In genomic region chr12:4708881-4709604, GRCm38 (mm10) we compare ENCODE assay signal across 11 mouse cellular contexts. TPM values are rescaled to one million over a fixed set of nuclear protein-coding genes. Genes with fewer than 3 reads are reported as not detected.
DNase-seq lines count a peak whose midpoint lies in the region; ATAC-seq and TF ChIP-seq lines count a peak whose summit lies in the region.
"Had no signal": no experiment of that assay in that cellular context is flagged by ENCODE, and none has a peak within 500 bp of the region (broad histone marks: within the 10 kb centered on the region; RNA-seq: fewer than 3 reads in every experiment).

No protein-coding gene starts in this region.

- no peak overlapping the region for H3K4me2 ChIP-seq in kidney, embryonic 16.5 days (replicated peaks; ENCODE audit: low read depth, low read length)
- H3K4me2 ChIP-seq in embryonic facial prominence, embryonic 13.5 days: no peak overlapping the region
- no peak overlapping the region for H3K4me2 ChIP-seq in forebrain, embryonic 13.5 days
- no peak overlapping the region for H3K4me2 ChIP-seq in liver, embryonic 15.5 days
- H3K4me2 ChIP-seq: heart, embryonic 15.5 days had no signal

- no peaks in the 10 kb centered on the region for H3K4me1 ChIP-seq in kidney, embryonic 16.5 days (ENCODE audit: insufficient read depth, low read length)
- H3K4me1 ChIP-seq in embryonic facial prominence, embryonic 13.5 days: no peaks in the 10 kb centered on the region
- no peaks in the 10 kb centered on the region for H3K4me1 ChIP-seq in forebrain, embryonic 13.5 days
- H3K4me1 ChIP-seq in liver, embryonic 15.5 days (replicated peaks): no peaks in the 10 kb centered on the region

- 79% methylated on average over 8 of the region's 8 CpGs for WGBS in kidney, embryonic 16.5 days
- WGBS in embryonic facial prominence, embryonic 13.5 days: 75% methylated on average over 8 of the region's 8 CpGs
- WGBS in forebrain, embryonic 13.5 days: 78% methylated on average over 8 of the region's 8 CpGs
- 75% methylated on average over 8 of the region's 8 CpGs for WGBS in liver, embryonic 15.5 days (ENCODE audit: insufficient replicate concordance)

- TF ChIP-seq CTCF in layer of hippocampus, adult 2 months (conservative IDR thresholded peaks at IDR 0.05): no peak

- DNase-seq in kidney, adult 9 months: no peak
- no peak for DNase-seq in urinary bladder, postnatal 25 days (ENCODE audit: low spot score)
- no peak for DNase-seq in thymus, postnatal 25 days
- no peak for DNase-seq in layer of hippocampus, adult 2 months (ENCODE audit: low spot score in 2 of 2)
- DNase-seq: lung, postnatal 4 days had no signal

- H3K9ac ChIP-seq in kidney, embryonic 16.5 days (replicated peaks; ENCODE audit: low read length): no peak overlapping the region
- no peak overlapping the region for H3K9ac ChIP-seq in embryonic facial prominence, embryonic 13.5 days
- no peak overlapping the region for H3K9ac ChIP-seq in forebrain, embryonic 13.5 days
- no peak overlapping the region for H3K9ac ChIP-seq in liver, embryonic 15.5 days
- H3K9ac ChIP-seq: heart, embryonic 15.5 days had no signal

- no peaks in the 10 kb centered on the region for H3K9me3 ChIP-seq in kidney, embryonic 16.5 days (ENCODE audit: low read length)
- H3K9me3 ChIP-seq in embryonic facial prominence, embryonic 13.5 days: no peaks in the 10 kb centered on the region
- H3K9me3 ChIP-seq in forebrain, embryonic 13.5 days (replicated peaks): no peaks in the 10 kb centered on the region
- no peaks in the 10 kb centered on the region for H3K9me3 ChIP-seq in liver, embryonic 15.5 days (replicated peaks)
- H3K9me3 ChIP-seq: heart, embryonic 15.5 days had no signal

- no peaks in the 10 kb centered on the region for H3K27me3 ChIP-seq in kidney, embryonic 16.5 days (ENCODE audit: insufficient read depth, low read length)
- H3K27me3 ChIP-seq in embryonic facial prominence, embryonic 13.5 days: no peaks in the 10 kb centered on the region
- no peaks in the 10 kb centered on the region for H3K27me3 ChIP-seq in forebrain, embryonic 13.5 days
- no peaks in the 10 kb centered on the region for H3K27me3 ChIP-seq in liver, embryonic 15.5 days
- H3K27me3 ChIP-seq: heart, embryonic 15.5 days had no signal

- peaks cover 44% of the 10 kb centered on the region for H3K36me3 ChIP-seq in kidney, embryonic 16.5 days (ENCODE audit: insufficient read depth, low read length)
- H3K36me3 ChIP-seq in embryonic facial prominence, embryonic 13.5 days: peaks cover 68% of the 10 kb centered on the region
- H3K36me3 ChIP-seq in forebrain, embryonic 13.5 days (ENCODE audit: poor library complexity, severe bottlenecking): peaks cover 50% of the 10 kb centered on the region
- peaks cover 58% of the 10 kb centered on the region for H3K36me3 ChIP-seq in liver, embryonic 15.5 days (replicated peaks)

- peak; percentile 15; the same call in 1 of the 2 replicates for ATAC-seq in kidney, embryonic 16.5 days (ENCODE audit: low FRiP score, low TSS enrichment)
- 0 out of 2 replicates have a peak, but pooled peaks have one; percentile 26 for ATAC-seq in embryonic facial prominence, embryonic 13.5 days (ENCODE audit: insufficient number of reproducible peaks, insufficient read depth, low FRiP score, low TSS enrichment, low read depth)
- peak; percentile 65 for ATAC-seq in forebrain, embryonic 13.5 days
- 0 out of 2 replicates have a peak, but pooled peaks have one; percentile 12 for ATAC-seq in liver, embryonic 15.5 days (ENCODE audit: insufficient read depth)

- no peak overlapping the region for H3K4me3 ChIP-seq in kidney, embryonic 16.5 days (ENCODE audit: low read length)
- no peak overlapping the region for H3K4me3 ChIP-seq in embryonic facial prominence, embryonic 13.5 days
- no peak overlapping the region for H3K4me3 ChIP-seq in forebrain, embryonic 13.5 days
- H3K4me3 ChIP-seq in liver, embryonic 15.5 days (replicated peaks): no peak overlapping the region
- H3K4me3 ChIP-seq in layer of hippocampus, adult 2 months: no peak overlapping the region
- H3K4me3 ChIP-seq: heart, embryonic 15.5 days had no signal

- no peak overlapping the region for H3K27ac ChIP-seq in kidney, embryonic 16.5 days (ENCODE audit: low read length)
- no peak overlapping the region for H3K27ac ChIP-seq in embryonic facial prominence, embryonic 13.5 days
- H3K27ac ChIP-seq in forebrain, embryonic 13.5 days: no peak overlapping the region
- no peak overlapping the region for H3K27ac ChIP-seq in liver, embryonic 15.5 days (replicated peaks)
- no peak overlapping the region for H3K27ac ChIP-seq in layer of hippocampus, adult 2 months
- H3K27ac ChIP-seq: heart, embryonic 15.5 days; kidney, postnatal 0 days had no signal

RNA-seq across cellular contexts. Expression of gene Fam228a, which starts 29.2 kb away (rescaled TPM):
- 0.47 and 0.58 TPM in 2 replicates for polyA plus RNA-seq in kidney, embryonic 16.5 days (2015; fragmentation: Nextera tagmentation; extraction: Ambion mirVana)
- polyA plus RNA-seq in embryonic facial prominence, embryonic 13.5 days (2015; fragmentation: Nextera tagmentation; extraction: Ambion mirVana): 0.70 and 0.98 TPM in 2 replicates
- 0.53 and 0.67 TPM in 2 replicates for polyA plus RNA-seq in forebrain, embryonic 13.5 days (2015; fragmentation: Nextera tagmentation; extraction: Ambion mirVana)
- 0.08 TPM in 1 of 2 replicates, not detected in the other for polyA plus RNA-seq in liver, embryonic 15.5 days (2015; fragmentation: Nextera tagmentation; extraction: Ambion mirVana)
- total RNA-seq in layer of hippocampus, adult 2 months (2021): 1 to 10 TPM; 2.4 to 4.9 TPM

RNA-seq across cellular contexts. Expression of gene Pfn4, which starts 59.8 kb away (rescaled TPM):
- polyA plus RNA-seq in kidney, embryonic 16.5 days (2015; fragmentation: Nextera tagmentation; extraction: Ambion mirVana): 2.4 and 2.8 TPM in 2 replicates
- polyA plus RNA-seq in embryonic facial prominence, embryonic 13.5 days (2015; fragmentation: Nextera tagmentation; extraction: Ambion mirVana): 5.3 and 6.1 TPM in 2 replicates
- 8.0 and 8.5 TPM in 2 replicates for polyA plus RNA-seq in forebrain, embryonic 13.5 days (2015; fragmentation: Nextera tagmentation; extraction: Ambion mirVana)
- 0.46 and 0.50 TPM in 2 replicates for polyA plus RNA-seq in liver, embryonic 15.5 days (2015; fragmentation: Nextera tagmentation; extraction: Ambion mirVana)
- total RNA-seq in layer of hippocampus, adult 2 months (2021): 10 to 100 TPM; 11.7 to 14.1 TPM

Comparison
In these comparisons a context has a peak if more than half of its experiments do, and no peak if none do; other contexts are left out.
1. ATAC-seq: peak in every context shown above with its lines; median percentile 65 in forebrain, embryonic 13.5 days; 26 in embryonic facial prominence, embryonic 13.5 days; 15 in kidney, embryonic 16.5 days; 12 in liver, embryonic 15.5 days.